Mouse (Mus musculus) spleen, adult 2 months (tissue): Measurements from ENCODE around the gene Capn15.

Experiments used
- CTCF ChIP-seq: fragments of 200-500 bp; IDR thresholded peaks from 2 replicates; pipeline ENCODE4 v1.5.1; 2011; ENCODE audit warnings: mild to moderate bottlenecking, inconsistent platforms; ENCODE audit not compliant: insufficient read depth, insufficient read length, insufficient replicate concordance; ENCODE audit errors: extremely low read depth
- POLR2A ChIP-seq: fragments of 200-500 bp; IDR thresholded peaks from 2 replicates; pipeline ENCODE4 v1.6.1; 2011; ENCODE audit warnings: low read depth, low read length, inconsistent platforms

GRCm38 (mm10) chr17:25956201-25956600 is 29.4 kb downstream of the Capn15 start:
- no peak for TF ChIP-seq CTCF
- TF ChIP-seq POLR2A: no peak
